Mouse (Mus musculus) left cerebral cortex, adult 11 months (tissue): ENCODE measurements at regions not wholly inside any gene's neighbourhood (a gene's known extent, or its start where the extent isn't known, plus 50 kb on each side); places are given as distances from the start of the nearest gene placed in this dataset.
"Not testable (repeated sequence)": the region's sequence is repeated elsewhere in the genome, so short reads cannot be mapped to it uniquely, and the experiment has no call there.

Experiments used
- DNase-seq: peaks from one replicate; pipeline ENCODE4 v3.0.0; 2022; ENCODE audit warnings: low spot score

- no peak for DNase-seq
Measured at GRCm38 (mm10) chr11:42754481-42755272, 280.9 kb upstream of the Gm9972 start.

- DNase-seq: no peak
Measured at GRCm38 (mm10) chr11:42755415-42755814, 280.1 kb upstream of the Gm9972 start.

- no peak for DNase-seq
Measured at GRCm38 (mm10) chr11:42765213-42765612, 270.3 kb upstream of the Gm9972 start.

GRCm38 (mm10) chr11:42775074-42775676 lies 260.4 kb upstream of the Gm9972 start:
- peak; percentile 8 for DNase-seq

GRCm38 (mm10) chr11:42811487-42811886 lies 224.1 kb upstream of the Gm9972 start:
- no peak for DNase-seq

GRCm38 (mm10) chr11:42815753-42816152 lies 219.8 kb upstream of the Gm9972 start:
- no peak for DNase-seq

- DNase-seq: no peak
Measured at GRCm38 (mm10) chr11:42822835-42823234, 212.7 kb upstream of the Gm9972 start.

GRCm38 (mm10) chr11:42845795-42846194 lies 189.8 kb upstream of the Gm9972 start:
- no peak for DNase-seq

- no peak for DNase-seq
Measured at GRCm38 (mm10) chr11:42854411-42854810, 181.1 kb upstream of the Gm9972 start.

- DNase-seq: no peak
Measured at GRCm38 (mm10) chr11:42857687-42858086, 177.9 kb upstream of the Gm9972 start.

- no peak for DNase-seq
Measured at GRCm38 (mm10) chr11:42874056-42874455, 161.5 kb upstream of the Gm9972 start.

GRCm38 (mm10) chr11:42900024-42900423 lies 135.5 kb upstream of the Gm9972 start:
- DNase-seq: no peak

GRCm38 (mm10) chr11:42903459-42904012 lies 132.0 kb upstream of the Gm9972 start:
- no peak for DNase-seq

- DNase-seq: no peak
Measured at GRCm38 (mm10) chr11:42905561-42905960, 130.0 kb upstream of the Gm9972 start.

GRCm38 (mm10) chr11:42906020-42906419 lies 129.5 kb upstream of the Gm9972 start:
- no peak for DNase-seq

GRCm38 (mm10) chr11:42916421-42917181 lies 118.9 kb upstream of the Gm9972 start:
- DNase-seq: no peak

GRCm38 (mm10) chr11:42919221-42919620 lies 116.3 kb upstream of the Gm9972 start:
- DNase-seq: no peak

GRCm38 (mm10) chr11:42927156-42927555 lies 108.4 kb upstream of the Gm9972 start:
- DNase-seq: peak; percentile 63

GRCm38 (mm10) chr11:42928916-42929315 lies 106.6 kb upstream of the Gm9972 start:
- no peak for DNase-seq

GRCm38 (mm10) chr11:42939271-42939670 lies 96.3 kb upstream of the Gm9972 start:
- not testable (repeated sequence) for DNase-seq

GRCm38 (mm10) chr11:42941561-42941960 lies 94.0 kb upstream of the Gm9972 start:
- no peak for DNase-seq

- DNase-seq: no peak
Measured at GRCm38 (mm10) chr11:42942284-42942683, 93.3 kb upstream of the Gm9972 start.

GRCm38 (mm10) chr11:42944573-42944972 lies 91.0 kb upstream of the Gm9972 start:
- DNase-seq: no peak
